Mouse (Mus musculus) adrenal gland, postnatal 10 days (tissue): ENCODE measurements around the gene Brk1. TPM values are rescaled to one million over a fixed set of nuclear protein-coding genes. Genes with fewer than 3 reads are reported as not detected.
A peak's percentile ranks its signal among the peaks of the same experiment; 100 is the strongest.

Experiments
- DNase-seq: peaks from one replicate; pipeline ENCODE4 v3.0.0; 2021; ENCODE audit warnings: mixed read lengths
- total RNA-seq, 2 experiments: library from RNA; stranded (reverse); gene quantifications; 2 replicates each; pipeline ENCODE4 v1.2.3; 2021

Brk1 gene
- total RNA-seq, 2 experiments from 2014 or later: 139 to 159 TPM

DNA sequence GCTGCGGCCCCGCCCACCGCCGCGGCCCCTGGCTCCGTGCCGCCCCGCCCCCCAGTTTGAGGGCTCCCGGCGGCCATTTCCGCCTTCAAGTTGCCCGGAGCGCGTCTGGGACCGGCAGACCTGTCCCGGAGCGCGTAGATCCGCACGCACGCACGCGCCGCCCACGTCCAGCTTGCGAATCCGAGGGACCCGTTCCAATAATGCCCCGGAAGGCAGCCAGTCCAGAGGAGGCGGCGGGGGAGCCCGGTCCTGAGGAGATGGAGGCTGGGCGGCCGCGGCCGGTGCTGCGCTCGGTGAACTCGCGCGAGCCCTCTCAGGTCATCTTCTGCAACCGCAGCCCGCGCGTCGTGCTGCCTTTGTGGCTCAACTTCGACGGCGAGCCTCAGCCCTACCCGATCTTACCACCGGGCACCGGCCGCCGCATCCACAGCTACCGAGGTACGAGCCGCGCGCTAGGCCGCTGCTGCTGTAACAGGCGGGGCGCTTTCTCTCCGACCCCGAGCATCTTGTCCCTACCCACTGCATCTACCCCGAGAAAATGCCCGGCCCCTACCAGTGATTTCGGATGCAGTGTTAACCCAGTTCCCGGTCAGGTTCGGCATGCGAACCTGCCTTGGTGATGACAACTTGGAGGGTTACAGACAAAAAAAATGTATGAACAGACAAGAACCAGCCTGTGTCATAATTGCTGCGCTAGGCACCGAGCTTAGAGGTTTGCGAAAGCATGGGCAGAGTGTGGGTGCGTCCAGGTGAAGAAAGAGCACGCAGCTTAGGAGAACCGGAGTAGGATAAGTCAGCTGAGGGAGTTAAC, 19.6 kb downstream of the Brk1 start, which contains the start of gene Vhl:
Gene Vhl, plus strand, starts transcription at position 19 of the 811 bp plus-strand sequence.
- peak; percentile 93 for DNase-seq

DNA sequence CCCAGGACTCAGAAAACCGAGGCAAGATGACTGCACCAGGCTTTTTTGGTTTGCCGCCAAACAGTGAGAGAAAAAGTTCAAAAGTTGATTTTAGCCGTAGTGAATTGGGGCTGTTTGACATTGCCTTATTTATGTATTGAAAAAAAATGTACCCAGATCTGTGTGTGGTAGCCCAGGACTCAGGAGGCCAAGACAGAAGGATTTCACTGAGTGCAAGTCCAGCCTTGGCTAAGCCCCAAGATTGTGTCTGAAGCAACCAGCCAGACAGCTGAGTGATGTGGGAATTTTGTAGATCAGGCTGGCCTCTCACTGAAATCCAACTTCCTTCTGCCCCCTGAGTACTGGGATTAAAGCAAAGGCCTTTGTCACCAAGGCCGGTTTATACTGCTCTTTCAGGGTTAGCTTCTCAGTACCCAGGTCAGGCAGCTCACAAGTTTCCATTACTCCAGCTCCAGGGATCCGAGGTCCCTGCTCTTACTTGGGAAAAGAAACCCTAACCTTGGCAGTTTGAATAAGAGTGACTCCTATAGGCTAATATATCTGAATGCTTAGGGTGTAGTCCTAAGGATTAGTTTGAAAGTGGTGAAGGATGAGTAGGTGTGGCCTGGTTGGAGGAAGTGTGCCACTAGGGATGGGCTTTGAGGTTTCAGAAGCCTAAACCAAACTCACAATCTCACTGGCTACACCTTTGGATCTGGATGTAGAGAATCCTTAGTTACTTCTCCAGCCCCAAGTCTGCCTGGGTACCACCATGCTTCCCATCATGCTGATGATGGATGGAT, 20.6 kb downstream of the Brk1 start:
- peak; percentile 44 for DNase-seq

DNA sequence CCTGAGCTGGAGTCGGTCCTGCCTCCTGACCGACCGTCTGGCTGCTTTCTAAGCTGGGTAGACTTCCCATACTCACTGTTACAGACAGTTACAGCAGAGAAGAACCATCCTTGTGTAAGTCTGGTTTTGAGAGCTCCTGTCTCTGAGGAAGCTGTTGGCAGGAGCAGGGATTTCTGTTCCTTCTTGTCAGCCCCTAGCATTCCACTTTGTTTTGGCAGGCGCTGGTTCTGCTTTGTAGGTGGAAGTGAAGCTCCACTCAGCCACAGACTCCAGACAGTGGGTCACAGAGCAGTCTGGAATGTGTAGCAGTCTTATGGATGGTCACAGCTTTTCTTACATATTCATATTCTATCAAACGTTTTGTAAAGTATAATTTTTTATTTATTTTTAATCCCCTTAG, 25.8 kb downstream of the Brk1 start:
- DNase-seq: no peak

DNA sequence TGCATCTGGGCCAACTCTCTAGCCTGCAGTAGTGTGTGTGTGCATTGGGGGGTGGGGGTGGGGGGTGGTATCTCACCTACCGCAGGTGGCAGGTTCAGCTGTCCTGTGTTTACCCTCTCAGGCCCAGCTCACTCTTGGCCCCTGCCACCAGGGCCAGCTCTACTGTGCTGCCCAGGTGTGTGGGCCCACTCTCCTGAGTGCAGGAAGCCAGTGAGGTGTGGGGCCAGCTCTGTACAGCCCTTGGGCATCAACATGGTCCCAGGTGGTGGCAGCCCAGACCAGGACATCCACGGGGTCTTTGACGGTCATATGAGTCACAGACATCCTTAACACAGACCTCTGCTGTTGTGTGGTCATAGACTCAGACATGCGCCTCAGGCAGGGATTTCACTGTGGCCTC, 28.3 kb downstream of the Brk1 start:
- no peak for DNase-seq

DNA sequence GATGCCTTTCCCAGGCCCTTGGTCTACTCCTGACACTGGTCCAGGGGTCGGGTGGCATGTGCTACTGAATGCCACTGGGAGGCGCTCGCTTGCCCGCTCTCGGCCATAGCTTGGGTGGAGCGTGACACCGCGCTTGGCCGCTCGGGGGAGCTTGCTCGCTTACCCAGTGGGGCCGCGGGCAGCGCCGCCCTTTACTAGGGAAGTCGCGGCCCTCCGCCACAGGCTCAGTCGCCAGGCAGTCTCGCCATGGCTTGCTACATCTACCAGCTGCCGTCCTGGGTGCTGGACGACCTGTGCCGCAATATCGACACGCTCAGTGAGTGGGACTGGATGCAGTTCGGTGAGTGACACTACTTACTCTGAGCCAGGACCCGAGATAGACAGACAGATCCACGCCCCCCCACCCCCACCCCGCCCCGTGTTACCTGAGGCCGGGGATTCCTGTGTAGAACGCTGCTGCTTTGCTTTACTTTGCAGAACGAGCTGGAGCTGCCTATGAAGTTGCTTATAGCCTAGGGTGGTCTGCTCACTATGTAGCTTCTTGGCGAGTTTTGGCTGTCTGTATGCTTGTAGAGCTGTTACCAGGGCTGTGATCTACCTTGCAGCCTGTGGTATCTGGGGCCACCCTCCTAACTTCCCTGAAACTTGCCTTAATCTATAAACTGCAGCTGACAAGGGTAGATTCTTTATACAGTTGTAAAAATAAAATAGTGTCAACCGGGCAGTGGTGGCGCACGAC, 33.9 kb downstream of the Brk1 start, which contains the start of gene Irak2:
Gene Irak2, plus strand, starts transcription at position 166 of the 739 bp plus-strand sequence.
- DNase-seq: peak; percentile 97

DNA sequence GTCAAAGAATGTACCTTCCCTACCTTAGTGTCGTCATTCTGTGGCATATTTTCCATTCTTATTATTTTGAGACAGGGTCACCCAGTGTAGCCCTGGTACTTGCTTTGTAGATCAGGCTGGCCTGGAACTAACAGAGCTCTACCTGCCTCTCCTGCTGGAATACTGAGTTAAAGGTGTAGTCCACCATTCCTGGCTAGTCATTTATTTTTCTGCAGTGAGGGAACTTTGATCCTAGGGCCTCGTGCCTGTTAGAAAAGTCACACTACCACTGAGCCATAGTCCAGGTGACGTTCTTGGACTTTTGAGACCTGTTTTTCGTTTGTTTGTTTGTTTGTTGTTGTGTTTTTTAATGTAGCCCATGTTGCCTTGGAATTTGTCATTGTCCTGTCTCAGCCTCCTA, 34.6 kb downstream of the Brk1 start:
- DNase-seq: no peak

DNA sequence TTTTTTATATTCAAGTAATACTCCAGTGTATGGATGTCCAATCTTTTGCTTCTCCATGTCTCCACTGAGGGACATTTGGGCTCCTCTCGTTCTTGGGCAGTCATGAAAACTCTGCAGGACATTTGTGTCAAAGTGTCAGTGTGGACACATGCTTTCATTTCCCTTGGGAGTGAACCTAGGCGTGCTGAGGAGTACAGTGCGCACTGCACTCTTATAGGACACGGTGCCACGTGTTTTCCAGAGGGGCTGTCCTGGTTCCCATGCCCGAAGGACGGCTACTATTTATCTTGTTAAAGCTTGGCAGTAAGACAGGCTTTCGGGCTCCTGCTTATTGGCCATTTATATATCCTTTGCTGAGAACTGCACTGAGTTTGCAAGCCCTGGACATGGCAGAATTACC, 38.0 kb downstream of the Brk1 start:
- no peak for DNase-seq

DNA sequence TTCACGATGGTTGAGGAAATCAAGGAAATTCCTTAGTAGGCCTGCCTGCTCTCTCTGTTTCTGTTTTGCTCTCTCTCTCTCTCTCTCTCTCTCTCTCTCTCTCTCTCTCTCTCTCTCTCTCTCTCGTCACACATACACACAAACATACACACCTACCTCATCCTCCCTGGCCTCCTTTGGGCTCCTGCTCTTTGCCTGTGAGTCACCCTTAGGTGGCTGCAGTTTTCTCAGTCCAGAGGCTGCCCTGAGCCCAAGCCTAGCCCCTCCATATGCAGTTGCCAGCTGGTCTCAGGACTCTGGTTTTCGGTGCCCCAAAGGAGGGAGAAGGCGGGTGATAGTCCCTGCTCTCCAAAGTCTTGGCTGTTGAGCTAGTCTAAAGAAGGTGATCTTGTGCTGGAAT, 38.4 kb downstream of the Brk1 start:
- no peak for DNase-seq

DNA sequence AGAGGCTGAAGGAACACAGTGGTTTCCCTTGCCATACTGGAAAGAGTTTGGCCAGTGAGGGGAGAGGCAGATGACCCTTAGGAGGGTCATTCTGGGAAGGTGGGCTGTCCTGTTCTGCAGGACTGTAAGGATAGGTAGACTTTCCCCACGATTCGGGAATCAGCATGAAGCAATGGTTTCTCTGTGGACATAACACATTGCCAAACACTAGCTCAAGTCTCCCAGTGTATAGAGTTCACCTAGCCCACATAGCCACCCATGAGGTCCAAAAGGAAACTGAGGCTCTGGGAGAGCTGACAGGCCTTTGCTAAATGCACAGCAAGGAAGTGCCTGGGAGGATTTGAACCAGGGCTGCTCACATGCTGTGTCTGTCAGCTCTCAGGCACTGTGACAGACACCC, 39.4 kb downstream of the Brk1 start:
- no peak for DNase-seq

DNA sequence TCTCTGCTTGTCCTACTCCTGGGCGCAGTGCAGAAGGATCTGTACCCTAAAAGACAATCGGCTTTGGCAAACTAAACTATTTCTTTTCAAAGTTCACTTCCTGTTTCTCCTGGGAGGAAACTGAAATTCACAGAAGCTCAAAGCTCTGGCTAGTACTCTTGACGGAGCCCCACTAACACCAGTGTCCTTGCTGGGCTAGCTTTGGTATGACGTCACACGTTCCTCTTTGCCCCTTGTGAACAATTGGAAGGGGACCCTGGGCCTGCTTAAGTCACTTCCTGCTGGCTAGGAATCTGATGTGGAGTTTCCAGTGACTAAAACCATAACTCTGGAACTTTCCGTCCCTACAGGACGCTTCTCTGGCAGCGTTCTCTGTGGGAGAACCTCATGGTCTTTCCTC, 40.2 kb downstream of the Brk1 start:
- peak; percentile 53 for DNase-seq

DNA sequence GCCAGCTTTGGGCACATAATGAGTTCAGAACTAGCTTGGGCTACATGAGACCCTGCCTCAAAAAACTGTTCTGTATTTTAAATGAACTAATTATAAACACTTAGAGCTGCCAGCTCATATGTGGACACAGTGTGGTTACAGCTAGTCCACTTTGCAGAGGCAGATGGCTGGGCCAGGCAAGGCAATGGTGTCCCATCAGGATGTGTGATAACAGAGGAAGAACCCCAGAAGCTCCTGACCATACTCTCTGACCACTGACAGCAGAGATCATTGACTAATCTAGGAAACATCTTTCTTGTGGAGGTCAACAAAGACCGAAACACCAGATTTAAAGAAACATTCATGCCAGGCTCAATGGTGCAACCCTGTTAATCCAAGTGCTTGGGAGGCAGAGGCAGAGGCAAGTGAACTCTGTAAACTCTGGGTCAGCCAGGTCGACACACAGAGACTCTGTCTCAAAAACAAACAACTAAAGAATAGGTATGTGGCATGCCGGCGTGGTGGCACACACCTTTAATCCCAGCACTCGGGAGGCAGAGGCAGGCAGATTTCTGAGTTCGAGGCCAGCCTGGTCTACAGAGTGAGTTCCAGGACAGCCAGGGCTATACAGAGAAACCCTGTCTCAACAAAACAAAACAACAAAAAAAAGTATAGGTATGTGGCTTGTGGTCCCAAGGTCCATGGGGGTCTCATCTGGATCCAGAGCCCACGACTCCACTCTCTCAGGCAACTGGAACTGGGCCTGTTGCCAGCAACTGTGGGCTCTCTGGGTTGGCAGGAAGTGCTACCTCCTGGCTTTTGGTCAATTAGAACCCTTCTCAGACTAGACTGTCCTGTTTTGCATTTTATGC, 45.0 kb downstream of the Brk1 start:
- DNase-seq: no peak

DNA sequence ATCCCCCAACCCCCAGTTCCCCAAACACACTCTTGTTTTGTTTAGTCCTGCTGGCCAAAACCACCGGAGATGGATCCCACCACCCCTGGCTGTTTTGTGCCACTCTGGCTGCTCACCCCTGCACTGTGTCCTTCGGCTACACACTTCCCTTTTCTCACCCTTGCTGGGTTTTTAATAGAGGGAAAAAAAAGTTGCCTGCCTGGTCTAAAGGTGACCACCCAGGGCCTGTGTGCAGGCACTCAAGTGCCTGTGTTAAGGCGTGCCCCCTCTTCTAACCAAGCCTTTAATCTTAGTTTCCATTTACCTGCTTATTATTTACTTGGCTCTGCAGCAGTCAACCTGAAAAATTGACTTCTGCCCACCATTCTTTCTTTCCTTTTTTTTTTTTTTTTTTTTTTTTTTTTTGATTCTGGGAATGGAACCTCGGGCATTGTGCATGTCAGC, 45.6 kb downstream of the Brk1 start:
- DNase-seq: no peak

DNA sequence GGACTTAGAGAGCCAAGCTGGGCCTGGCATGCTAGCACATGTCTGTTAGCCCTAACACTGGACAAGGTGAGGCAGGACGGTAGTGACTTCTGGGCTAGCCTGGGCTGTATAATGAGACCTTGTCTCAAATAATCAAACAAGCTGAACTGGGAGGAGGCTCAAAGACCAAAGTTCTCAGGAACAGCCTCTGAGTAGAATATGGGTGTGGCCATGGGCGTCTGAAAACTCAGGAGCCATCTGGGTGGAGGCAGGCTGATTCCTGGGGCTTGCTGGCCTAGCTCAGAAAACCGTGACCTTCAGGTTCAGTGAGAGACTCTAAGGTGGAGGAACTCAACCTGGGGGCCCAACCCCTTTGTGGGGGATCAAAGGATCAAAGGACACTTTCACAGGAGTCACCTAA, 47.1 kb downstream of the Brk1 start:
- no peak for DNase-seq

DNA sequence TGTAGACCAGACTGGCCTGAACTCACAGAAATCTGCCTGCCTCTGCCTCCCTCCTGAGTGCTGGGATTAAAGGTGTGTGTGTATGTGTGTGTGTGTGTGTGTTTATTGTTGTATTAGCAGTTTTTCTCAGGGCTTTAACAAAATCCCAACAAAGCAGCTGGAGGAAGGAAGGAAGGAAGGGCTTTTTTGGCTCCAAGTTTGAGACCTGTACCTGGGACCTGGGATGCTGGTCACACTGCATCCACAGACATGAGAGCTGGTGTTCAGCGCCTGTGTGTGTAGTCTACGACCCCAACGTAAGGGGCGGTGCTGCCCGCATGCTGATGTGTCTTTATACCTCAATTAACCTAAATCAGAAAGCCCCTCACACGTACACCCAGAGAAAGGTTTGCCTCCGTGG, 49.0 kb downstream of the Brk1 start:
- no peak for DNase-seq

DNA sequence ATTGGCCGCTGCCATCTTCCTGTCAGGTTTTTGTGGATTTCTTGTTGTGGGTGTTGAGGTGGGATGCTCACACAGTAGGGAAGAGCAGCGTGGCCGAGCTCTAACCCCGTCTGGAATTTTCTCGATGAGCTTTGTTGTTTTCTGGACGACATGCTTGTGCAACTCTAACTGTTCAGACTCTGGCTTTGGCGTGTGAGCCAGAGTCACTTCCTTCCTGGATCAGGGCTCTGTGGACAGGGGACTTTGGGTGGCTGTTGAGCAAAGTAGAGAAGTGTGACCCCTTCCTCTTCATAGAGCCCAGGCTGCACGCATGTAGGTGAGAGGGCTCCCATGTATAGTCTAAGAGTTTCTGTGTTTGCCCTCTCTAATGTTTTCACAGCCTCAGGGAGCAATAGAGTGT, 49.5 kb downstream of the Brk1 start:
- DNase-seq: no peak

DNA sequence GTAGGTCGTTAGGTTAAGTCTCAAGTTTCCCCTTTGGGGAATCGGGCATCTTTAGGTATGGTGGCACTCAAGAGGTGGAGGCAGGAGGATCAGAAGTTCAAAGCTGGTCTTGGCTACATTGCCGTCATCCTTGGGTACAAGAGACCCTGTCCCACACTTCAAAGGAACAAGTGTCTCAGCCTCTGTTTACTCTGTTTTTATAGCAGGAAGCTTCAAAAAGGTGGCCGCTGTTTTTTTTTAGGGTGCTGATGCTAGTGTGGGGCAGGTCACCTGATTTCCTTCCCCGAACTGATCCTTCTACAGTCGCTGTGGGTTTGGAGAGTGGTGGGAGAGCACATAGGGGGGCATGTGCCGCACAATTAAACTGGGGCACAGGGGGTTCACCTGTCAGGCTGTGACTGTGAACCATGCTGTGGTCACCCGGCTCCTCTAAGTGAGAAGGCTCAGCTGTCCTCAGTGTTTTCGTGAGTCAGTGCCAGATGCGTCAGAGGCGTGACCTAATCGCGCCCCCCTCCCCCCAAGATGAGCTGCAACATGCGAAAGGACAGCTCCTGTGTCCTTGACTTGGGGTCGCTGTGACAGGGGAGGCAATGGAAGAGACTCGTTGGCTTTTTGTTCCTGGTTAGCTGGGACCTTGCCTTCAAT, 50.3 kb downstream of the Brk1 start:
- DNase-seq: peak; percentile 86

DNA sequence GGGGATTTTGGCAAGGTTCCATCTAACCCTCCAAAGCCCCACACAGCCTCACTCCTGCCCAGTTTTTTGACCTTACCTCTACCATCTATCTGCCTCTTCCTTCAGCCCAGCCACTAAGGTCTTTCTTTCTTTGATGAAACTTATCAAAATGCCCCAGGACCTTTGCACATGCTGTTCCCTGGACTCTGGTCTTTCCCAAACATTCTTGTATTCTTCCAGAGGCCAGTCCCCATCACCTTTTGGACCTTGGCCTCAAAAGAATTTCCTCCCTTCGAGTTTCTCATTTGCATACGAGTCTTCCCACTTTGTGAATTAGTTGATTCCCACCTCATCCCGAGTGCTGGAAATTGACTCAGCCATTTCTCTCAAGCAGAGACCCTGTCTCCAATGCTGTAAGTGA, 50.9 kb downstream of the Brk1 start:
- DNase-seq: no peak

DNA sequence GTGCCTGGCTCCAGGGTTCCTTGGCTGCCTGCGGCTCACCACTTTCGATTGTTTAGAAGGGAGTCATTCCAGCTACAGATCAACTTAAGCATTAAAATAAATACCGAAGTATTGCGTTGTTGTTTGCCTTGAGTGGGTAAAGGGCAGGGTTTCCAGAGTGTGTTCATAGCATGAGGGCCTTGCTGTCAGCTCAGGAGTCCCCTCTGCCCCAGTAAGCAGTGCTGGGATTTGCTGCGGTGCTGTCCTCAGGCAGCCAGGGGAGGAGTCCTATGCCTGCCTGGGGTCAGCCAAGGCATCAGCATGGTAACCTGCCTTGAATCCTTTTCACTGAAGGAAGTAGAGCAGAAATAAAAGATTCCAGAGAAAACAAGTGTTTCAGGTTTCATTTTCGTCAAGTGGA, 52.3 kb downstream of the Brk1 start:
- peak; percentile 66 for DNase-seq

DNA sequence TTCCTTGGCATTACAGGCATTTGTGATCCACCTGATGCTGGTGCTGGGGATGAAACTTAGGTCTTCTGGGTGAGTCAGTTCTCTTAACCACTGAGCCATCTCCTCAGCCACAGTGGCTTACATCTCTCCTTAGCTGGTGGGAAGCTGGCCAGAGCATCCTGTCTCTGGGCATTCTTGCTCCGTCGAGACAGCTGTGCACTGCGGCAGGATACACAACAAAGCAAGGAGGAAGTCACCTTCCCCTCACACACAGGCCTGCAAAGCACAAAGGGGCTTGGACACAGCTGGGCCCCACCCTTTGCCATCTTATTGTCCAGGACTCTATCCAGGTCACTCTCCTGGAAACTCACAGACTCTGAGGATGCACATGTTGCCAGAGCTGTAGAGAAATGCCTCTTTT, 53.7 kb downstream of the Brk1 start:
- DNase-seq: no peak

DNA sequence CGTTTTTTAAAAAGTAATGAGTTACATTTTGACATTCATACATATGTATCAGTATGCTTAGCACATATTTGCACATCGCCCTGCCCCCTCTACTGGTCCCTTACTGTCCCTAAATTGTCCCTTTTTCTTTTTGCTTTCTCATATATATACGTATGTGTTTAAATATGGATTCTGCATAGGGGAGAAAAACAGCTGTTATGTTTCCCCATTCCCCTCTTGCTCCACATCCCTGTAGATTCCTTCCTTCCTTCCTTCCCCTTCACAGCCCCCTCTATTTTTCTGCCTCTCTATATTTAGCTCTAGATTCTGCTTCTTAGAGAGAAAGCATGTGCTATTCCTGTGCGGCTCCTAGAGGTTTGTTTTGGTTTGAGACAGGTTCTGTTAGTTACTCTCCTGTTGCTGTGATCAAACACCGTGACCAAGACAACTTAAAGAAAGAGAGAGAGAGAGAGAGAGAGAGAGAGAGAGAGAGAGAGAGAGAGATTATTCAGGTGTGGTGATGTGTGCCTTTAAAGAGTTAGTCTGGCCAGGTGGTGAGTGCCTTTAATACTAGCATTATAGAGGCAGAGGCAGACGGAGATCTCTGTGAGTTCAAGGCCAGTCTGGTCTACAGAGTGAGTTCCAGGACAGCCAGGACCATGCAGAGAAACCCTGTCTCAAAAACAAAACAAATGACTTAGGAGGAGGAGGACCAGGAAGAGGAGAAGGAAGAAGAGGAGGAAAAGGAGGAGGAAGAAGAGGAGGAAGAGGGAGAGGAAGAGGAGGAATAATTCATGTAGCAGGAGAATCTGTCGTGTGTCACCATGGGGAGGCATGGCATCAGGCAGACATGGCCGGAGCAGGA, 55.3 kb downstream of the Brk1 start:
- no peak for DNase-seq
